ENCODE assay signal across 15 mouse cellular contexts in the genomic region with DNA sequence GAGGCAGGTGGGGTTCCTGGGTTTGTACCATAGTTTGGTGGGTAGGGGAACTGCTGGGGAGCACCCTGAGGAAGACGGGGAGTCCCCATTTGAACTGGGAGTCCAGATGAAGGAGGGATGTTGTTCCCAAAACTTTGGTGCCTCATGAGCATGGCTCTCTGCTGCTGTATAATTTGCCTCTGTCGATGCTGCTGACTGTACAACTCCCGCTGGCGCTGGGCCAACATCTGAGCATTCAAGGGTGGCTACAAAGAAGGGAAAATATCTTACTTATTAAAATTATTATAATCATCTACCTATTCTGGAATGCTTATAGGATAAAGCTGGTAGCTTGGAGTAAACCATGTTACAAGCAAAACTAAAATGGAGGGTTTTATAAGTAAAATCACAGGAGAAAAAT. TPM values are rescaled to one million over a fixed set of nuclear protein-coding genes. Genes with fewer than 3 reads are reported as not detected.
A peak's percentile ranks its signal among the peaks of the same experiment; 100 is the strongest.
DNase-seq lines count a peak whose midpoint lies in the region.
"Had no signal": no experiment of that assay in that cellular context is flagged by ENCODE, and none has a peak within 500 bp of the region (broad histone marks: within the 10 kb centered on the region; RNA-seq: fewer than 3 reads in every experiment).

No protein-coding gene starts in this region.

- DNase-seq in adrenal gland, postnatal 10 days, result peak; percentile 15
- no peak for DNase-seq in adrenal gland, adult 18-20 months (ENCODE audit: low spot score in 2 of 2)
- peak; percentile 21 for DNase-seq in gastrocnemius, postnatal 10 days
- DNase-seq in gastrocnemius, adult 18-20 months (ENCODE audit: low spot score), result no peak
- peak; percentile 31 to 35 for DNase-seq in kidney, postnatal 4 days
- DNase-seq in kidney, adult 11 months, result no peak
- peak; percentile 56 for DNase-seq in testis, postnatal 10 days (ENCODE audit: low spot score)
- no peak for DNase-seq in testis, postnatal 14 days (ENCODE audit: low spot score)
- DNase-seq: cerebellum, adult 8-10 months; forebrain, postnatal 0 days; gastrocnemius, postnatal 36 days; lung, postnatal 14 days; retina, postnatal 1 day; thymus, adult 18-20 months; thymus, postnatal 36 days had no signal

RNA-seq across cellular contexts. Expression of a gene that starts 33.7 kb away (rescaled TPM):
- 10 to 100 TPM in 1 of 2 experiments, 1 to 10 TPM in 1; 9.0 to 10.8 TPM for total RNA-seq in adrenal gland, postnatal 10 days (2021)
- total RNA-seq in adrenal gland, adult 18-20 months (2021), result 1 to 10 TPM; 6.8 to 8.9 TPM
- 1 to 10 TPM; 3.1 to 5.6 TPM for total RNA-seq in gastrocnemius, postnatal 10 days (2021)
- total RNA-seq in gastrocnemius, adult 18-20 months (2021), result 1 to 10 TPM; 1.7 to 1.8 TPM

RNA-seq across cellular contexts. Expression of a gene that starts 33.9 kb away (rescaled TPM):
- 1 to 10 TPM; 6.4 to 7.0 TPM for total RNA-seq in adrenal gland, postnatal 10 days (2021)
- total RNA-seq in adrenal gland, adult 18-20 months (2021), result 1 to 10 TPM; 7.8 to 8.0 TPM
- 1 to 10 TPM; 5.1 to 5.3 TPM for total RNA-seq in gastrocnemius, postnatal 10 days (2021)
- 1 to 10 TPM; 5.3 to 5.8 TPM for total RNA-seq in gastrocnemius, adult 18-20 months (2021)

Comparison
In these comparisons a context has a peak if more than half of its experiments do, and no peak if none do; other contexts are left out.
1. DNase-seq: peak in adrenal gland, postnatal 10 days (single experiment), gastrocnemius, postnatal 10 days (single experiment), kidney, postnatal 4 days (2 of 2) and testis, postnatal 10 days (single experiment); none in adrenal gland, adult 18-20 months (0 of 2), gastrocnemius, adult 18-20 months (single experiment), kidney, adult 11 months (single experiment) and testis, postnatal 14 days (single experiment).